Mouse (Mus musculus): ENCODE results near the gene Lag3. TPM values are rescaled to one million over a fixed set of nuclear protein-coding genes. Genes with fewer than 3 reads are reported as not detected.
"Not testable (repeated sequence)": the region's sequence is repeated elsewhere in the genome, so short reads cannot be mapped to it uniquely, and the experiment has no call there.

The Lag3 gene
- polyA plus RNA-seq, 1 experiment from 2014 or later = 0.64 TPM

DNA sequence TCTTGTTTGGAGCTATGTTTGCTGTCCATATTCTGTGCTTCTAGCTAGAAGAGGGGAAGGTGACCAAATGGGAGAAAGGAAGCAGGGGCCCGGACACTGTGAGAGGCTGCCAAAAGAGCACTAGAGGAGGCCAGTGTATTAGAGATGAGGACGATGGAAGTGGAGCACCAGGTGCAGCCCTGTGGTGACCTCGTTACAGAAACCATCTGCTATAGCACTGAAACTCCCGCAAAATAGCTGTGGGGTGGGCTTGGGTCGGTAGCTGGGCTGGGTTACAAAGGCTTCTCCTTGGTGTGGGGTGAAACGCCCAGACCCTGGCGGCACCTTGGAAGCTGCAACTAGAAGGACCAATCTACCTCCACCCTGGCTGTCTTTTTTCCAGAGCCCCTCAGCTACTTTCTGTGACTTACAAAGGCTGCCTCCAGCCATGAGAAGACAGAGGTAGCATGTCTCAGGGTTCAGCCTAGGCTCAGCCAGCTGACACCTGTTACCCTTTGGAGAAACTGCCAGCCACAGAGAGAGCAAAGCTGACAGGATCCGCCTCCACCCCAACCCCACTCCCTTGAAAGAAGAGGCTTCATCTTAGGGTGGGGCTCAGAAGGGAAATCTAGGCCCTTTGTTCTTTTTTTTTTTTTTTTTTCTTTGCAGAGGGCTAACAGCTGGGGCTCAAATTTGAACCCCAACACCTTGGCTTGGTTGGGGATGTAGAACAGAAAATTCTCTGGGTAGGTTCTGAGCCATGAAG, 11.3 kb downstream of the Lag3 start:
- no peaks in the 10 kb centered on the region for H3K36me3 ChIP-seq (ENCODE audit: control insufficient read depth, insufficient read depth, low read length)
- H3K9ac ChIP-seq (ENCODE audit: low read depth, low read length) = no peak overlapping the region
- H3K4me3 ChIP-seq (ENCODE audit: low read depth, low read length) = no peak overlapping the region
- H3K4me2 ChIP-seq = no peak overlapping the region
- H3K4me1 ChIP-seq (replicated peaks; ENCODE audit: control insufficient read depth, insufficient read depth, low read length) = peaks cover 5% of the 10 kb centered on the region; the same call in 1 of the 2 replicates
- DNase-seq (ENCODE audit: low spot score) (no peak), ATAC-seq (replicated peaks; ENCODE audit: low FRiP score) (no peak)
- 77% methylated on average over 8 of the region's 8 CpGs for WGBS
- H3K27ac ChIP-seq (ENCODE audit: low read depth, low read length) = no peak overlapping the region
- no peaks in the 10 kb centered on the region for H3K9me3 ChIP-seq (ENCODE audit: control insufficient read depth, low read length)
- no peaks in the 10 kb centered on the region for H3K27me3 ChIP-seq (replicated peaks; ENCODE audit: control insufficient read depth, insufficient read depth, low read length)

DNA sequence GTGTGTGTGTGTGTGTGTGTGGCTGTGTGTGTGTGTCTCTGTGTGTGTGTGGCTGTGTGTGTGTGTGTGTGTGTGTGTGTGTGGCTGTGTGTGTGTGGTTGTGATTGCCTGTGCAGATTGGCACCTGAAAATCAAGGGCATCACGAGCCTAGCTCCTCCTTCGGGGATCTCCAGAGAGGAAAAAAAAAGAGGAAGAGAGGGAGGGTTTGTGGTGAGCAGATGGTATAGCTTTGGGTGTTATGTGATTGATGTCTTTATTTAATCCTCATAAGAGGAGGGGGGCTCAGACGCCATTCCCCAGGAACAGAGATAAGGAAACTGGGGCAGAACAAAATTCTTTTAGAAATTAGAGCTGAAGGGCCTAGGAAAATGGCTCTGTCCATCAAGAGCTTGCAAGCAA, 13.1 kb downstream of the Lag3 start:
- no peaks in the 10 kb centered on the region for H3K9me3 ChIP-seq (ENCODE audit: control insufficient read depth, low read length)
- no peaks in the 10 kb centered on the region for H3K27me3 ChIP-seq (replicated peaks; ENCODE audit: control insufficient read depth, insufficient read depth, low read length)
- no peak overlapping the region for H3K27ac ChIP-seq (ENCODE audit: low read depth, low read length)
- DNase-seq (ENCODE audit: low spot score) = no peak
- no peak overlapping the region for H3K4me3 ChIP-seq (ENCODE audit: low read depth, low read length)
- 30% methylated on average over 3 of the region's 3 CpGs for WGBS
- no peak for ATAC-seq (replicated peaks; ENCODE audit: low FRiP score)
- no peaks in the 10 kb centered on the region for H3K4me1 ChIP-seq (replicated peaks; ENCODE audit: control insufficient read depth, insufficient read depth, low read length)
- H3K36me3 ChIP-seq (ENCODE audit: control insufficient read depth, insufficient read depth, low read length) = no peaks in the 10 kb centered on the region
- H3K9ac ChIP-seq (ENCODE audit: low read depth, low read length) = no peak overlapping the region
- H3K4me2 ChIP-seq = no peak overlapping the region

DNA sequence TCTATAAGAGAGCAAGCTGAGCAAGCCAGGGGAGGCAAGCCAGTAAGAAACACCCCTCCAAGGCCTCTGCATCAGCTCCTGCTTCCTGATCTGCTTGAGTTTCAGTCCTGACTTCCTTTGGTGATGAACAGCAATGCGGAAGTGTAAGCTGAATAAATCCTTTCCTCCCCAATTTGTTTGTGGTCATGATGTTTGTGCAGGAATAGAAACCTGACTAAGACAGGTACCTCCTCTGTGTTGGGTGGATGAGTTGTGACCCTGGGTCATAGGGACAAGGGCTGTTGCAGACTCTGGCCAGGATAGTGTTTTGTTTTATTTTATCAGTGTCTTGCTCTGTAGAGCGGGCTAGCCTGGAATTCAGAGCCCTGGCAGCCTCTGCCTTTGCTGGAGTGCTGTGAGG, 17.4 kb downstream of the Lag3 start:
- not testable (repeated sequence) for H3K4me1 ChIP-seq (replicated peaks; ENCODE audit: control insufficient read depth, insufficient read depth, low read length); H3K9me3 ChIP-seq (ENCODE audit: control insufficient read depth, low read length); H3K9ac ChIP-seq (ENCODE audit: low read depth, low read length); H3K4me3 ChIP-seq (ENCODE audit: low read depth, low read length); DNase-seq (ENCODE audit: low spot score); H3K27ac ChIP-seq (ENCODE audit: low read depth, low read length); H3K27me3 ChIP-seq (replicated peaks; ENCODE audit: control insufficient read depth, insufficient read depth, low read length); H3K4me2 ChIP-seq; H3K36me3 ChIP-seq (ENCODE audit: control insufficient read depth, insufficient read depth, low read length); ATAC-seq (replicated peaks; ENCODE audit: low FRiP score)
- 77% methylated on average over 2 of the region's 2 CpGs for WGBS

DNA sequence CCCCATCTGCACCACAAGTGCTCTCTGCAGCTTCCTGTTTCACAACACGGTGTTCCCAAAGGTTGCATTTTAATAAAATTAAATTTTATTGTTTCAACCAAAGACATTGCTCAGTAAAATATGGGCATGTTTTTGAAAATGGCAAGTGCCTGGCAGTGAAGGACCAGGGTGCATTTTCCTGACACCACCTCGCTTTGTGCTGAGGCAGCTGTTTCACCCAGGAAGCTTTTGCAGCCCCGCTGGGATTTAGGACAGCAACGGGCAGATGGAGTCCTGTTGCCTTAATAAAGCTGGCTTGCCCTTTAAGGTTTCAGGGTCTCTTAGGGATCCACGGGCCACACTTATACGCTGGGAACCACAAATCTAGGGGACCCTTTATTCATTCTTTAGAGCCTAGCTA, 20.5 kb downstream of the Lag3 start:
- Histone ChIP-seq H3K4me2 (no peak overlapping the region), H3K4me3 (ENCODE audit: low read depth, low read length) (no peak overlapping the region), H3K27ac (ENCODE audit: low read depth, low read length) (no peak overlapping the region), H3K36me3 (ENCODE audit: control insufficient read depth, insufficient read depth, low read length) (no peaks in the 10 kb centered on the region), H3K27me3 (replicated peaks; ENCODE audit: control insufficient read depth, insufficient read depth, low read length) (no peaks in the 10 kb centered on the region), H3K9me3 (ENCODE audit: control insufficient read depth, low read length) (no peaks in the 10 kb centered on the region), H3K4me1 (replicated peaks; ENCODE audit: control insufficient read depth, insufficient read depth, low read length) (no peaks in the 10 kb centered on the region), H3K9ac (ENCODE audit: low read depth, low read length) (no peak overlapping the region)
- 61% methylated on average over 6 of the region's 6 CpGs for WGBS
- no peak for DNase-seq (ENCODE audit: low spot score)
- ATAC-seq (replicated peaks; ENCODE audit: low FRiP score) = no peak

DNA sequence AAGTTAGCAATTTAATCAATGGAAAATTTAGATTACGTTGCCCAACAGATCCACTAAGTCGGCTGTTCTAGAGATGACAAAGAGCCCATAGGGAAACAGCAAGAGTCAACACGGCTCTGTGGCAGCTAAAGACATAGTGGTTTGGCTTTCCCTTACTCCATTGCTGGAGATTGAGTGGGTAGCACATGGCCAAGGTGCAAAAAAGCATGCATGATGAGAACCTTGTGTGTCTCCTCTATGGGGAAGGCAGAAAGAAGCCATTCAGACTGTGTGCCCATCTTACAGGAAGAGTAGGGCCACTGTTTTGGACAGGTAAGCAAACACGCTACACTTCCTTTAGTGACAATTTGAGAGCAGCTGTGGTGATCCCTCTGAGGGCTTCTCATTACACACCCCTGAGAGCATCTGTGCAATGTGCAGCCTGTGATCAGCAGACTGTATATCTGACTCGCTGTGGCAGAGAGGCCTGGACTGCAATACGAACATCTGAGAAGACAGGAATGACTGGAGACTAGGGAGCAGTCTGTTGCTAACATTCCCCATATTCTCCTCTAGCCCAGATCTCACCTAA, 22.9 kb downstream of the Lag3 start:
- no peak overlapping the region for H3K27ac ChIP-seq (ENCODE audit: low read depth, low read length)
- no peak for ATAC-seq (replicated peaks; ENCODE audit: low FRiP score)
- DNase-seq (ENCODE audit: low spot score) = no peak
- no peaks in the 10 kb centered on the region for H3K27me3 ChIP-seq (replicated peaks; ENCODE audit: control insufficient read depth, insufficient read depth, low read length)
- no peaks in the 10 kb centered on the region for H3K4me1 ChIP-seq (replicated peaks; ENCODE audit: control insufficient read depth, insufficient read depth, low read length)
- WGBS = 88% methylated on average over 6 of the region's 6 CpGs
- no peak overlapping the region for H3K4me3 ChIP-seq (ENCODE audit: low read depth, low read length)
- no peak overlapping the region for H3K9ac ChIP-seq (ENCODE audit: low read depth, low read length)
- no peaks in the 10 kb centered on the region for H3K9me3 ChIP-seq (ENCODE audit: control insufficient read depth, low read length)
- H3K4me2 ChIP-seq = no peak overlapping the region
- no peaks in the 10 kb centered on the region for H3K36me3 ChIP-seq (ENCODE audit: control insufficient read depth, insufficient read depth, low read length)

DNA sequence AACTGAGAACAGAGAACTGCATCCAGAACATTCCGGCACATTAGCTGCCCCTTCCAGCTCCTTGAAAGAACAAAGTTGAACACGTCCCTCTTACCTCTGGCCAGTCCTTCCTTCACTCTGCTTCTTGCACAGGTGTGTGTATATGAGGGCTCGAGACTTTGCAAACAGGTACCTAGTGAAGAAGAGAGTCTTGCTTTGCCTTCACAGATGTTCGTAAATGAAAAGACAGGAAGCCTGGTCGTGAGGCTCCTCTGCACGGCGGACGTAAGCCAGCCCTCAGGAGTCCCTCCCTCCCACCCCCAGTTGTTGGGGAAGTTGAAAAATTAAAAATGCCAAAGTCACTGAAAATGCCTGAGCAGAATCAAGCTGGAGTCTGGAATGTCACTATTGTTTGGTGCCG, 23.5 kb downstream of the Lag3 start, which contains the start of gene Cd4:
TSS of gene Cd4 (minus strand) at position 236 of the 400 bp plus-strand sequence.
- Histone ChIP-seq H3K9ac (ENCODE audit: low read depth, low read length) (no peak within 1 kb of the TSS), H3K27me3 (replicated peaks; ENCODE audit: control insufficient read depth, insufficient read depth, low read length) (no peaks in the 10 kb centered on the region), H3K9me3 (ENCODE audit: control insufficient read depth, low read length) (no peaks in the 10 kb centered on the region), H3K4me2 (no peak within 1 kb of the TSS), H3K27ac (ENCODE audit: low read depth, low read length) (no peak within 1 kb of the TSS), H3K4me1 (replicated peaks; ENCODE audit: control insufficient read depth, insufficient read depth, low read length) (no peaks in the 10 kb centered on the region), H3K36me3 (ENCODE audit: control insufficient read depth, insufficient read depth, low read length) (no peaks in the 10 kb centered on the region), H3K4me3 (ENCODE audit: low read depth, low read length) (no peak within 1 kb of the TSS)
- no peak for DNase-seq (ENCODE audit: low spot score)
- no peak for ATAC-seq (replicated peaks; ENCODE audit: low FRiP score)
- 79% methylated on average over 9 of the region's 9 CpGs for WGBS

DNA sequence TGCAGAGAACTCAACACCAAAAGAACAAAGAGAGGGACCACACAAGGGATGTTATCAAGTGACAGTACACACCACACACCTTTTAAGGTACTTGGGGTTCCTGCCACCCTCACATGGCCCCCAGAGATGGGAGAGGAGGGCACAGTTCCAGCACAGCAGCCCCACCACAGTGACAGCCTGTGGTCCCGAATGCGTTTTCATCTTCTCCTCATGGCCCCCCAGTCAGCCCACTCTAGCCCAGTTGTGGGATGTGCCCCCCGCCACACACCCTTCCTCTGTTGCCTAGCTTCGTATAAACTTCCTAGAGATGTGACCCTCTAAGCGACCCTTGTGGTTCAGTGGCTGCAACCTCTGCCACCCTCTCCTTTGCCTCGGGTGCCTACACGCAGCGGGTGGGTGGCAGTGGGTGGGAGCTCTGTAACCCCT, 25.5 kb downstream of the Lag3 start:
- 80% methylated on average over 8 of the region's 8 CpGs for WGBS
- DNase-seq (ENCODE audit: low spot score) (no peak), ATAC-seq (replicated peaks; ENCODE audit: low FRiP score) (no peak)
- Histone ChIP-seq H3K4me1 (replicated peaks; ENCODE audit: control insufficient read depth, insufficient read depth, low read length) (no peaks in the 10 kb centered on the region), H3K4me2 (no peak overlapping the region), H3K9ac (ENCODE audit: low read depth, low read length) (no peak overlapping the region), H3K27ac (ENCODE audit: low read depth, low read length) (no peak overlapping the region), H3K36me3 (ENCODE audit: control insufficient read depth, insufficient read depth, low read length) (no peaks in the 10 kb centered on the region), H3K27me3 (replicated peaks; ENCODE audit: control insufficient read depth, insufficient read depth, low read length) (no peaks in the 10 kb centered on the region), H3K9me3 (ENCODE audit: control insufficient read depth, low read length) (no peaks in the 10 kb centered on the region), H3K4me3 (ENCODE audit: low read depth, low read length) (no peak overlapping the region)

DNA sequence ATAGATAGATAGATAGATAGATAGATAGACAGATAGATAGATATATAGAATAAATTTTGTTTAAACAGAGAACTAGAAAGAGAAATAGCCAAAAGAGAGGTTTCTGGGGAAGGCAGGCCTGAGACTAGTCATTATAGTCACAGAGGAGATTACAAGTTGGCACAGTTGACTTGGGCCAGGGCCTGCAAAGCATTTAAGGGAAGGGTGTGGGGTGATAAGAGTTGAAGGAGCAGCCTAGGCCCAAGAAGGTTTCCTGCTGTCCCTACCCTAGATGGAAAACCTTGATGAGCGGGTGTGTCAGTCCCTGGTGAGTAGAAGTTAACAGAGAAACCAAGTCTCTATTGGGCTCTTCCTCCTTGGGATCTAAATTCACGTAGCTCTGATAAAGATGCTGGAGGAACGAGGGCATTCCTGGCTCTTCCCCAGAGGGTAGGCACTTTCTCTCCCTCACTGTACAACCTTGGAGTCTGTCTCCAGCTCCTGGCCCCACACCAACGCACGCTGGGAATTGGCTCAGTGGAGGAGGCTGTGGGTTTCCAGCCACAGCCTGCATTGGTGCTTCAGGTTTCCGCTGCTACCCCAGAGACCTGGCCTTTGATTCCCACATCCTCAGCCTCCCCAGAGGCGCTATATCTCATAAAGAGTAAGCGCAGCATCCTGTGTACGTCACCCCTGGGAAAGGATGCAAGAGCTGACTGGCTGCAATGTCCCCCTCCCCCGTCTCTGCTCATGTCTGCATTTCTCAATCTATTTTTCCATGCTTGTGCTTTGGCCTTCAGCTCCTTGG, 26.6 kb downstream of the Lag3 start:
- DNase-seq (ENCODE audit: low spot score) (no peak), ATAC-seq (replicated peaks; ENCODE audit: low FRiP score) (no peak)
- H3K27ac ChIP-seq (ENCODE audit: low read depth, low read length) = no peak overlapping the region
- H3K4me3 ChIP-seq (ENCODE audit: low read depth, low read length) = no peak overlapping the region
- no peaks in the 10 kb centered on the region for H3K9me3 ChIP-seq (ENCODE audit: control insufficient read depth, low read length)
- no peak overlapping the region for H3K4me2 ChIP-seq
- H3K27me3 ChIP-seq (replicated peaks; ENCODE audit: control insufficient read depth, insufficient read depth, low read length) = no peaks in the 10 kb centered on the region
- 55% methylated on average over 10 of the region's 10 CpGs for WGBS
- no peaks in the 10 kb centered on the region for H3K4me1 ChIP-seq (replicated peaks; ENCODE audit: control insufficient read depth, insufficient read depth, low read length)
- H3K36me3 ChIP-seq (ENCODE audit: control insufficient read depth, insufficient read depth, low read length) = no peaks in the 10 kb centered on the region
- no peak overlapping the region for H3K9ac ChIP-seq (ENCODE audit: low read depth, low read length)

Data from liver, embryonic 11.5 days (tissue).